In the genomic region with DNA sequence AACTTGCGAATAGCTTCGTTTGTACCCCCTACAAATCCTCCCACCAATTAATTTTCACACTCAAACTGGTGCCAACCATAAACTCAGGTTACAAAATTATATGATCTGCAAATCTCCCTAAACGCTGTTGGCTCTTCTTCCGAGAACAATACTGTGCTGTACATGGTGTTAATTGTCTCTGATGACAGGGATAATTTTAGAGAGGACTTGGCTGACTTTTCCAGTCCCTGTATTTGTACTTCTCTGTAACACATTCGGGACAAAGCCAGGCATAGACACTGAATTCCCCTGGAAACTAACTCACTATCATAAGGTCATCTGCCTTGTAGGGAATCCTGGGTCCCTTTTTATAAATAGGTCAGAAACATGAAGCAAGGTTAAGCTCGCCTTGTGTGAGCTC, we compare ENCODE assay signal across 12 mouse cellular contexts.
"Had no signal": no experiment of that assay in that cellular context is flagged by ENCODE, and none has a peak within 500 bp of the region (broad histone marks: within the 10 kb centered on the region; RNA-seq: fewer than 3 reads in every experiment).

No protein-coding gene starts in this region.

- H3K36me3 ChIP-seq: limb, embryonic 13.5 days; midbrain, embryonic 12.5 days; stomach, embryonic 15.5 days had no signal

- DNase-seq: kidney, adult 11 months; kidney, adult 9 months; kidney, postnatal 36 days; left cerebral cortex, postnatal 4 days; lung, adult 18-20 months; right cerebral cortex, postnatal 14 days; thymus, postnatal 36 days had no signal

- H3K9me3 ChIP-seq: limb, embryonic 13.5 days; midbrain, embryonic 12.5 days; stomach, embryonic 15.5 days had no signal

- H3K4me1 ChIP-seq: limb, embryonic 13.5 days; midbrain, embryonic 12.5 days; stomach, embryonic 15.5 days had no signal

- H3K27me3 ChIP-seq: limb, embryonic 13.5 days; midbrain, embryonic 12.5 days; stomach, embryonic 15.5 days had no signal

- H3K4me3 ChIP-seq: limb, embryonic 13.5 days; midbrain, embryonic 12.5 days; stomach, embryonic 15.5 days had no signal

- H3K4me2 ChIP-seq: limb, embryonic 13.5 days; midbrain, embryonic 12.5 days; stomach, embryonic 15.5 days had no signal

- H3K9ac ChIP-seq: limb, embryonic 13.5 days; liver, embryonic 14.5 days; midbrain, embryonic 12.5 days; stomach, embryonic 15.5 days had no signal

- H3K27ac ChIP-seq: kidney, postnatal 0 days; limb, embryonic 13.5 days; liver, embryonic 14.5 days; midbrain, embryonic 12.5 days; stomach, embryonic 15.5 days had no signal
